In genomic region chr3:58688551-58688950, GRCm38 (mm10) we compare ENCODE assay signal across 29 mouse cellular contexts. TPM values are rescaled to one million over a fixed set of nuclear protein-coding genes. Genes with fewer than 3 reads are reported as not detected.
DNase-seq lines count a peak whose midpoint lies in the region; ATAC-seq and TF ChIP-seq lines count a peak whose summit lies in the region.
"Had no signal": no experiment of that assay in that cellular context is flagged by ENCODE, and none has a peak within 500 bp of the region (broad histone marks: within the 10 kb centered on the region; RNA-seq: fewer than 3 reads in every experiment).

No protein-coding gene starts in this region.

- 0 out of 2 replicates have a peak, but pooled peaks cover 3% of the 10 kb centered on the region for H3K27me3 ChIP-seq in embryonic facial prominence, embryonic 13.5 days
- peaks cover 37% of the 10 kb centered on the region for H3K27me3 ChIP-seq in embryonic facial prominence, embryonic 10.5 days (replicated peaks; ENCODE audit: low read depth, poor library complexity, severe bottlenecking)
- no peaks in the 10 kb centered on the region for H3K27me3 ChIP-seq in liver, adult 2 months (ENCODE audit: control insufficient read depth, insufficient read depth, low read length)
- H3K27me3 ChIP-seq in testis, adult 2 months (ENCODE audit: control insufficient read depth, insufficient read depth, low read length) = no peaks in the 10 kb centered on the region
- H3K27me3 ChIP-seq: embryonic facial prominence, embryonic 15.5 days; hindbrain, embryonic 15.5 days; Patski had no signal

- DNase-seq in embryonic facial prominence, embryonic 10.5 days (ENCODE audit: low spot score) = no peak
- peak; percentile 93 for DNase-seq in liver, adult 2 months (ENCODE audit: extremely low read depth, low read depth, low spot score)
- DNase-seq in liver = no peak
- no peak for DNase-seq in testis, postnatal 10 days (ENCODE audit: low spot score)
- DNase-seq in naive thymus-derived CD4-positive, alpha-beta T cell, adult 2 months (ENCODE audit: low read depth) = peak; percentile 3
- no peak for DNase-seq in adrenal gland, postnatal 10 days
- DNase-seq: adrenal gland, postnatal 14 days; cerebellum, adult 11 months; cerebellum, adult 2 months; cerebellum, adult 9-11 months; cerebellum, postnatal 25 days; gastrocnemius, postnatal 25 days had no signal

- H3K9ac ChIP-seq in embryonic facial prominence, embryonic 13.5 days = no peak overlapping the region
- H3K9ac ChIP-seq in liver, adult 2 months (ENCODE audit: low read depth, low read length) = no peak overlapping the region
- H3K9ac ChIP-seq: embryonic facial prominence, embryonic 15.5 days; forebrain, embryonic 15.5 days; hindbrain, embryonic 12.5 days had no signal

- H3K4me2 ChIP-seq in embryonic facial prominence, embryonic 13.5 days = peak overlapping the region; percentile 92; the same call in 1 of the 2 replicates
- H3K4me2 ChIP-seq: embryonic facial prominence, embryonic 15.5 days; forebrain, embryonic 15.5 days; heart, embryonic 11.5 days; hindbrain, embryonic 12.5 days had no signal

- H3K79me2 ChIP-seq in liver, adult 2 months (ENCODE audit: control insufficient read depth, insufficient read depth, low read length) = peaks cover 43% of the 10 kb centered on the region

- no peak for ATAC-seq in embryonic facial prominence, embryonic 13.5 days (ENCODE audit: insufficient number of reproducible peaks, insufficient read depth, low FRiP score, low TSS enrichment, low read depth)
- ATAC-seq: forebrain, embryonic 15.5 days; Patski had no signal

- H3K4me1 ChIP-seq in embryonic facial prominence, embryonic 13.5 days = peaks cover 33% of the 10 kb centered on the region
- peaks cover 28% of the 10 kb centered on the region for H3K4me1 ChIP-seq in embryonic facial prominence, embryonic 10.5 days
- peaks cover 33% of the 10 kb centered on the region for H3K4me1 ChIP-seq in liver, adult 2 months (ENCODE audit: control insufficient read depth, insufficient read depth, low read length)
- peaks cover 12% of the 10 kb centered on the region for H3K4me1 ChIP-seq in testis, adult 2 months (ENCODE audit: control insufficient read depth, insufficient read depth, low read length)

- no peaks in the 10 kb centered on the region for H3K9me3 ChIP-seq in embryonic facial prominence, embryonic 13.5 days
- no peaks in the 10 kb centered on the region for H3K9me3 ChIP-seq in embryonic facial prominence, embryonic 10.5 days
- H3K9me3 ChIP-seq: embryonic facial prominence, embryonic 15.5 days; forebrain, embryonic 15.5 days; G1E; hindbrain, embryonic 12.5 days; hindbrain, embryonic 15.5 days had no signal

- 77% methylated on average over 4 of the region's 4 CpGs for whole genome bisulfite sequencing in embryonic facial prominence, embryonic 13.5 days
- WGBS in embryonic facial prominence, embryonic 10.5 days = 89% methylated on average over 4 of the region's 4 CpGs
- 29% methylated on average over 4 of the region's 4 CpGs for WGBS in liver, adult 2 months

- no peaks in the 10 kb centered on the region for H3K36me3 ChIP-seq in embryonic facial prominence, embryonic 13.5 days
- no peaks in the 10 kb centered on the region for H3K36me3 ChIP-seq in embryonic facial prominence, embryonic 10.5 days (replicated peaks)
- H3K36me3 ChIP-seq in liver, adult 2 months (ENCODE audit: control insufficient read depth, insufficient read depth, low read length) = peaks cover 3% of the 10 kb centered on the region; the same call in 1 of the 2 replicates
- H3K36me3 ChIP-seq in testis, adult 2 months (ENCODE audit: control insufficient read depth, insufficient read depth, low read length) = no peaks in the 10 kb centered on the region
- H3K36me3 ChIP-seq: embryonic facial prominence, embryonic 15.5 days; forebrain, embryonic 15.5 days; hindbrain, embryonic 12.5 days; hindbrain, embryonic 15.5 days had no signal

- H3K4me3 ChIP-seq in embryonic facial prominence, embryonic 13.5 days = no peak overlapping the region
- no peak overlapping the region for H3K4me3 ChIP-seq in embryonic facial prominence, embryonic 10.5 days
- H3K4me3 ChIP-seq in liver, adult 2 months (ENCODE audit: insufficient read depth, low read depth, low read length) = no peak overlapping the region
- H3K4me3 ChIP-seq in testis, adult 2 months (ENCODE audit: control insufficient read depth, low read depth, low read length) = peak overlapping the region; percentile 15; the same call in 1 of the 2 replicates
- H3K4me3 ChIP-seq: embryonic facial prominence, embryonic 15.5 days; forebrain, embryonic 15.5 days; hindbrain, embryonic 12.5 days had no signal

- H3K27ac ChIP-seq in embryonic facial prominence, embryonic 13.5 days = no peak overlapping the region
- H3K27ac ChIP-seq in embryonic facial prominence, embryonic 10.5 days (replicated peaks) = no peak overlapping the region
- peak overlapping the region; percentile 35 for H3K27ac ChIP-seq in liver, adult 2 months (replicated peaks; ENCODE audit: insufficient read depth, low read depth, low read length)
- no peak overlapping the region for H3K27ac ChIP-seq in testis, adult 2 months (ENCODE audit: control insufficient read depth, insufficient read depth, low read depth, low read length)
- H3K27ac ChIP-seq: embryonic facial prominence, embryonic 15.5 days; forebrain, embryonic 15.5 days; hindbrain, embryonic 12.5 days; hindbrain, embryonic 15.5 days had no signal

- TF ChIP-seq POLR2A in liver, adult 2 months (IDR thresholded peaks at IDR 0.05; ENCODE audit: extremely low read depth, insufficient read depth, low read length) = no peak
- no peak for TF ChIP-seq POLR2A in testis, adult 2 months (IDR thresholded peaks at IDR 0.05; ENCODE audit: control insufficient read depth, low read depth, low read length)

- no peak for TF ChIP-seq CTCF in liver, adult 2 months (IDR thresholded peaks at IDR 0.05; ENCODE audit: low read depth, low read length)
- TF ChIP-seq CTCF in testis, adult 2 months (IDR thresholded peaks at IDR 0.05; ENCODE audit: control insufficient read depth, insufficient read depth, insufficient replicate concordance, low read depth, low read length) = no peak

RNA-seq across cellular contexts. Expression of gene Siah2, which starts 3.6 kb away (rescaled TPM):
- polyA plus RNA-seq in embryonic facial prominence, embryonic 13.5 days (2015; fragmentation: Nextera tagmentation; extraction: Ambion mirVana) = 5.3 and 5.5 TPM in 2 replicates
- polyA plus RNA-seq in embryonic facial prominence, embryonic 10.5 days (2016; fragmentation: Nextera tagmentation; extraction: Ambion mirVana) = 2.1 and 2.7 TPM in 2 replicates
- total RNA-seq in liver, adult 2 months (2014; rRNA removed) = 9.6 and 14.6 TPM in 2 replicates
- 29.4 and 30.2 TPM in 2 replicates for polyA plus RNA-seq in liver, adult 2 months (2012; rRNA removed)
- polyA plus RNA-seq in testis, adult 2 months (2012; rRNA removed) = 136 and 152 TPM in 2 replicates
- total RNA-seq in adrenal gland, postnatal 10 days (2021) = 10 to 100 TPM; 13.5 to 19.0 TPM

RNA-seq across cellular contexts. Expression of gene Erich6, which starts 51.5 kb away (rescaled TPM):
- 0.13 TPM in 1 of 2 replicates, not detected in the other for polyA plus RNA-seq in embryonic facial prominence, embryonic 13.5 days (2015; fragmentation: Nextera tagmentation; extraction: Ambion mirVana)
- not detected in 2 replicates for polyA plus RNA-seq in embryonic facial prominence, embryonic 10.5 days (2016; fragmentation: Nextera tagmentation; extraction: Ambion mirVana)
- total RNA-seq in liver, adult 2 months (2014; rRNA removed) = not detected in 2 replicates
- not detected in 2 replicates for polyA plus RNA-seq in liver, adult 2 months (2012; rRNA removed)
- polyA plus RNA-seq in testis, adult 2 months (2012; rRNA removed) = 42.8 and 45.1 TPM in 2 replicates
- under 1 TPM in 1 of 2 experiments, not detected in 1; 0.12 TPM for total RNA-seq in adrenal gland, postnatal 10 days (2021)
- total RNA-seq: adrenal gland, postnatal 14 days; adrenal gland, postnatal 4 days; common myeloid progenitor, adult 5-6 weeks; G1E; gastrocnemius, adult 8-10 months; gastrocnemius, postnatal 25 days; heart, adult 8-10 months; heart, postnatal 25 days; hematopoietic stem cell, adult 5-6 weeks had no signal
- polyA plus RNA-seq: embryonic facial prominence, embryonic 15.5 days; forebrain, embryonic 11.5 days; G1E; heart, postnatal 0 days had no signal

Comparison
In these comparisons a context has a peak if more than half of its experiments do, and no peak if none do; other contexts are left out.
1. DNase-seq: peak in liver, adult 2 months (single experiment) and naive thymus-derived CD4-positive, alpha-beta T cell, adult 2 months (single experiment); none in embryonic facial prominence, embryonic 10.5 days (single experiment), liver (single experiment), testis, postnatal 10 days (single experiment) and adrenal gland, postnatal 10 days (single experiment).
2. RNA of gene Erich6, which starts 51.5 kb away (polyA plus RNA-seq): 42.8 to 45.1 TPM in testis, adult 2 months; 0.13 TPM in embryonic facial prominence, embryonic 13.5 days, not detected in embryonic facial prominence, embryonic 10.5 days and not detected in liver, adult 2 months; every median in the first group is over 10 times any median in the second.